30 mouse cellular contexts compared by ENCODE assay signal in genomic region chr12:44992847-44993246, GRCm38 (mm10).
DNase-seq lines count a peak whose midpoint lies in the region; ATAC-seq and TF ChIP-seq lines count a peak whose summit lies in the region.
"Had no signal": no experiment of that assay in that cellular context is flagged by ENCODE, and none has a peak within 500 bp of the region (broad histone marks: within the 10 kb centered on the region; RNA-seq: fewer than 3 reads in every experiment).

No protein-coding gene starts in this region.

- 45% methylated on average over 4 of the region's 4 CpGs for WGBS in heart, postnatal 0 days

- H3K27ac ChIP-seq in gastrocnemius, adult 2 months = peak overlapping the region; percentile 41; the same call in 1 of the 2 replicates
- peak overlapping the region; percentile 55 for H3K27ac ChIP-seq in heart, postnatal 0 days (ENCODE audit: low read depth)
- peak overlapping the region; percentile 85 for H3K27ac ChIP-seq in layer of hippocampus, adult 2 months
- H3K27ac ChIP-seq: embryonic facial prominence, embryonic 12.5 days; hindbrain, embryonic 10.5 days; hindbrain, embryonic 15.5 days; limb, embryonic 12.5 days; lung, embryonic 15.5 days; midbrain, embryonic 10.5 days; midbrain, embryonic 15.5 days; neural tube, embryonic 15.5 days had no signal

- no peak for TF ChIP-seq CTCF in gastrocnemius, adult 2 months (IDR thresholded peaks at IDR 0.05)
- no peak for TF ChIP-seq CTCF in heart, postnatal 0 days (IDR thresholded peaks at IDR 0.05; ENCODE audit: low read depth)
- TF ChIP-seq CTCF in layer of hippocampus, adult 2 months (conservative IDR thresholded peaks at IDR 0.05) = no peak

- peaks cover 16% of the 10 kb centered on the region; the same call in 1 of the 2 replicates for H3K4me1 ChIP-seq in heart, postnatal 0 days (ENCODE audit: control insufficient read depth, insufficient read depth)
- H3K4me1 ChIP-seq: hindbrain, embryonic 15.5 days; midbrain, embryonic 15.5 days; neural tube, embryonic 15.5 days had no signal

- no peak for ATAC-seq in heart, postnatal 0 days (ENCODE audit: insufficient read depth, low read depth)
- ATAC-seq in granulocyte monocyte progenitor cell, adult 5-6 weeks (replicated peaks; ENCODE audit: poor library complexity, severe bottlenecking) = 0 out of 2 replicates have a peak, but pooled peaks have one; percentile 16
- ATAC-seq: forebrain, embryonic 14.5 days; inflammation-experienced regulatory T-cells, adult 6 months; midbrain, embryonic 15.5 days had no signal

- H3K4me2 ChIP-seq in heart, postnatal 0 days (ENCODE audit: low read depth, low read length) = no peak overlapping the region
- H3K4me2 ChIP-seq: embryonic facial prominence, embryonic 12.5 days; hindbrain, embryonic 15.5 days; limb, embryonic 12.5 days; liver, embryonic 11.5 days; lung, embryonic 15.5 days; midbrain, embryonic 15.5 days; neural tube, embryonic 15.5 days had no signal

- no peak for TF ChIP-seq EP300 in heart, postnatal 0 days (IDR thresholded peaks at IDR 0.05; ENCODE audit: low read depth)

- H3K4me3 ChIP-seq in gastrocnemius, adult 2 months = no peak overlapping the region
- no peak overlapping the region for H3K4me3 ChIP-seq in heart, postnatal 0 days (ENCODE audit: low read depth, low read length)
- no peak overlapping the region for H3K4me3 ChIP-seq in layer of hippocampus, adult 2 months
- H3K4me3 ChIP-seq: embryonic facial prominence, embryonic 12.5 days; hindbrain, embryonic 10.5 days; hindbrain, embryonic 15.5 days; limb, embryonic 12.5 days; lung, embryonic 15.5 days; midbrain, embryonic 10.5 days; midbrain, embryonic 15.5 days; neural tube, embryonic 15.5 days had no signal

- H3K9ac ChIP-seq in heart, postnatal 0 days (replicated peaks; ENCODE audit: low read depth, low read length) = no peak overlapping the region
- H3K9ac ChIP-seq: embryonic facial prominence, embryonic 12.5 days; hindbrain, embryonic 15.5 days; limb, embryonic 12.5 days; lung, embryonic 15.5 days; midbrain, embryonic 15.5 days; neural tube, embryonic 15.5 days had no signal

- H3K9me3 ChIP-seq in heart, postnatal 0 days (replicated peaks; ENCODE audit: control insufficient read depth, low read length) = no peaks in the 10 kb centered on the region
- H3K9me3 ChIP-seq: embryonic facial prominence, embryonic 12.5 days; hindbrain, embryonic 10.5 days; hindbrain, embryonic 15.5 days; limb, embryonic 12.5 days; lung, embryonic 15.5 days; midbrain, embryonic 10.5 days; midbrain, embryonic 15.5 days; neural tube, embryonic 15.5 days had no signal

- H3K27me3 ChIP-seq in heart, postnatal 0 days (ENCODE audit: control insufficient read depth, insufficient read depth, low read length) = no peaks in the 10 kb centered on the region
- H3K27me3 ChIP-seq: embryonic facial prominence, embryonic 12.5 days; hindbrain, embryonic 15.5 days; limb, embryonic 12.5 days; lung, embryonic 15.5 days; midbrain, embryonic 15.5 days; neural tube, embryonic 15.5 days; Patski had no signal

- no peak for DNase-seq in gastrocnemius, adult 2 months
- no peak for DNase-seq in gastrocnemius, adult 18-20 months (ENCODE audit: low spot score)
- DNase-seq in heart, postnatal 0 days (ENCODE audit: low spot score) = no peak
- no peak for DNase-seq in heart, adult 18-20 months
- DNase-seq in layer of hippocampus, adult 2 months (ENCODE audit: low spot score in 2 of 2) = no peak
- DNase-seq in layer of hippocampus, postnatal 10 days (ENCODE audit: low spot score in 2 of 2) = no peak
- no peak for DNase-seq in cerebellum, postnatal 4 days (ENCODE audit: low spot score in 2 of 2)
- DNase-seq: adrenal gland, postnatal 10 days; cerebellum, adult 11 months; cerebellum, adult 9-10 months; cerebellum, postnatal 36 days; embryo, embryonic 11 days; gastrocnemius, postnatal 10 days; kidney, adult 18-20 months; kidney, postnatal 4 days; spleen, adult 18-20 months; thymus, postnatal 14 days had no signal

- no peaks in the 10 kb centered on the region for H3K36me3 ChIP-seq in heart, postnatal 0 days (replicated peaks; ENCODE audit: control insufficient read depth, insufficient read depth, low read length)
- H3K36me3 ChIP-seq: embryonic facial prominence, embryonic 12.5 days; hindbrain, embryonic 10.5 days; hindbrain, embryonic 15.5 days; limb, embryonic 12.5 days; lung, embryonic 15.5 days; midbrain, embryonic 10.5 days; midbrain, embryonic 15.5 days; neural tube, embryonic 15.5 days had no signal

- intact Hi-C loops in gastrocnemius, adult 2 months (cut with DNase I) = no loop called here
